Mouse (Mus musculus): ENCODE results near the gene Uqcrh. TPM values are rescaled to one million over a fixed set of nuclear protein-coding genes. Genes with fewer than 3 reads are reported as not detected.
A peak's percentile ranks its signal among the peaks of the same experiment; 100 is the strongest.

Gene Uqcrh
- polyA plus RNA-seq (2015; fragmentation: Nextera tagmentation; extraction: Ambion mirVana): 296 and 326 TPM in 2 replicates

GRCm38 (mm10) chr4:116074861-116075620 lies at the start of gene Uqcrh, which contains the start of gene Lrrc41:
TSS of gene Uqcrh (minus strand) at chr4:116075071.
TSS of gene Lrrc41 (plus strand) at chr4:116075269.
- Histone ChIP-seq H3K27ac (ENCODE audit: low read length) (peak within 1 kb of the TSS; percentile 94), H3K4me1 (ENCODE audit: control insufficient read depth, low read depth, low read length) (peaks cover 21% of the 10 kb centered on the region), H3K9me3 (replicated peaks; ENCODE audit: control insufficient read depth, low read length) (no peaks in the 10 kb centered on the region), H3K9ac (ENCODE audit: low read depth, low read length) (peak within 1 kb of the TSS; percentile 97), H3K4me3 (ENCODE audit: low read depth, low read length) (peak within 1 kb of the TSS; percentile 96), H3K4me2 (ENCODE audit: low read depth, low read length) (peak within 1 kb of the TSS; percentile 83), H3K36me3 (ENCODE audit: control insufficient read depth, insufficient read depth) (peaks cover 5% of the 10 kb centered on the region), H3K27me3 (ENCODE audit: control insufficient read depth, insufficient read depth, low read depth, low read length) (no peaks in the 10 kb centered on the region)
- under 1% methylated on average over 55 of the region's 55 CpGs for WGBS (ENCODE audit: insufficient replicate concordance)
- ATAC-seq (ENCODE audit: low read depth): peak; percentile 89

DNA sequence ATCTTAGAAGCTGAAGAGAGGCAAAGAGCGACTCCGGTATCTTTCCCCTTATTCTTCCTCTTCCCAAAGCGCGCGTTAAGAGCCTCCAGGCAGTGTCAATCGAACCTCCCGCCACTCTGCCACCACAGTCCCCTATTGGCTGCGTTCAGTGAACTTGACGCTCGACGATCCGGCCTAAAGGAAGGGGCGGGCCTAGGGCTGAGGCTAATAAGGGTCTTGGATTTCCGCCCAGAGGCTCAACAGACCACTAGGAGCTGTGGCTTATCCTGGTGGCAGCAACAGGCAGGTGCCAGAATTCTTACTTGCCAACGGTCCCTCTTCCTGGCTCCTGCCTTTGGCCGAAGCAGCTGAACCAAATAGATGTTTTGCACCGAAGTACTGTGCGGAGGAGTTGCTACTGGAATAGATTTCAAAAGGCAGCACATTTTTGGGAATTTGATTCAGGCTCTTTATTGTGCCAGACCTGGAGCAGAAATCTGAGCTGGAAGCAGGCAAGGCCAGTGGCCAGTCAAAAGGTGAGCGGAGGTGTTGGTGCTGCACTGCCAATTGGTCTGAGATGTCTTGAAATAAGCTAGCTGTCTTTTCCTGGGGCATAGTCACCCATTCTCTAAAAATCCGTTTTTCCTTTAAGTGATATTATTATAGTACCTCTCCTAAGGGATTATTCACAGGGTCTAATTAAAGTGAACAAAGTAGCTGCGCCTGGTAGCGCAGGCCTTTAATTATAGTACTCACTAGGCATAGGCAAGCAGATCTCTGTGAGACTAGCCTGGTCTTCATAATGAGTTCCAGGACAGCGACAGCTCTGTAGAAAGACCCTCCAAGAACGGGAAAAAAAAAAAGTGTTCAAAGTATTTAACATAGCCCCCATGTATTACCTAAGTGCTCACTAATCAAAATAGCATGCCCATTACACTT lies 49.0 kb upstream of the Uqcrh start, which contains the start of the genes Rad54l and Pomgnt1:
Gene Rad54l, minus strand, starts transcription at position 89 of the 918 bp plus-strand sequence.
Gene Pomgnt1, plus strand, starts transcription at position 239 of the 918 bp plus-strand sequence.
- H3K27ac ChIP-seq (ENCODE audit: low read length): peak within 1 kb of the TSS; percentile 75
- H3K27me3 ChIP-seq (ENCODE audit: control insufficient read depth, insufficient read depth, low read depth, low read length): no peaks in the 10 kb centered on the region
- peaks cover 28% of the 10 kb centered on the region for H3K4me1 ChIP-seq (ENCODE audit: control insufficient read depth, low read depth, low read length)
- peak within 1 kb of the TSS; percentile 68 for H3K4me2 ChIP-seq (ENCODE audit: low read depth, low read length)
- ATAC-seq (ENCODE audit: low read depth): peak; percentile 99
- no peaks in the 10 kb centered on the region for H3K9me3 ChIP-seq (replicated peaks; ENCODE audit: control insufficient read depth, low read length)
- H3K4me3 ChIP-seq (ENCODE audit: low read depth, low read length): peak within 1 kb of the TSS; percentile 78
- 5% methylated on average over 24 of the region's 24 CpGs for WGBS (ENCODE audit: insufficient replicate concordance)
- peak within 1 kb of the TSS; percentile 70 for H3K9ac ChIP-seq (ENCODE audit: low read depth, low read length)
- no peaks in the 10 kb centered on the region for H3K36me3 ChIP-seq (ENCODE audit: control insufficient read depth, insufficient read depth)

GRCm38 (mm10) chr4:116122762-116123161 lies 47.9 kb upstream of the Uqcrh start:
- H3K27me3 ChIP-seq (ENCODE audit: control insufficient read depth, insufficient read depth, low read depth, low read length): no peaks in the 10 kb centered on the region
- 0% methylated on average over 1 of the region's 1 CpGs for WGBS (ENCODE audit: insufficient replicate concordance)

GRCm38 (mm10) chr4:116111486-116111885 lies 36.6 kb upstream of the Uqcrh start:
- no peak overlapping the region for H3K9ac ChIP-seq (ENCODE audit: low read depth, low read length)
- H3K27me3 ChIP-seq (ENCODE audit: control insufficient read depth, insufficient read depth, low read depth, low read length): no peaks in the 10 kb centered on the region
- H3K36me3 ChIP-seq (ENCODE audit: control insufficient read depth, insufficient read depth): peaks cover 23% of the 10 kb centered on the region
- no peaks in the 10 kb centered on the region for H3K9me3 ChIP-seq (replicated peaks; ENCODE audit: control insufficient read depth, low read length)
- no peak overlapping the region for H3K27ac ChIP-seq (ENCODE audit: low read length)
- H3K4me3 ChIP-seq (ENCODE audit: low read depth, low read length): no peak overlapping the region
- 83% methylated on average over 2 of the region's 2 CpGs for WGBS (ENCODE audit: insufficient replicate concordance)
- H3K4me1 ChIP-seq (ENCODE audit: control insufficient read depth, low read depth, low read length): no peaks in the 10 kb centered on the region
- no peak overlapping the region for H3K4me2 ChIP-seq (ENCODE audit: low read depth, low read length)
- no peak for ATAC-seq (ENCODE audit: low read depth)

More at GRCm38 (mm10) chr4:116122762-116123161, 47.9 kb upstream of the Uqcrh start:
- H3K4me2 ChIP-seq (ENCODE audit: low read depth, low read length): peak overlapping the region; percentile 68
- ATAC-seq (ENCODE audit: low read depth): no peak
- peak overlapping the region; percentile 78 for H3K4me3 ChIP-seq (ENCODE audit: low read depth, low read length)
- no peaks in the 10 kb centered on the region for H3K9me3 ChIP-seq (replicated peaks; ENCODE audit: control insufficient read depth, low read length)
- peaks cover 28% of the 10 kb centered on the region for H3K4me1 ChIP-seq (ENCODE audit: control insufficient read depth, low read depth, low read length)
- H3K27ac ChIP-seq (ENCODE audit: low read length): peak overlapping the region; percentile 75
- peak overlapping the region; percentile 70 for H3K9ac ChIP-seq (ENCODE audit: low read depth, low read length)
- no peaks in the 10 kb centered on the region for H3K36me3 ChIP-seq (ENCODE audit: control insufficient read depth, insufficient read depth)

DNA sequence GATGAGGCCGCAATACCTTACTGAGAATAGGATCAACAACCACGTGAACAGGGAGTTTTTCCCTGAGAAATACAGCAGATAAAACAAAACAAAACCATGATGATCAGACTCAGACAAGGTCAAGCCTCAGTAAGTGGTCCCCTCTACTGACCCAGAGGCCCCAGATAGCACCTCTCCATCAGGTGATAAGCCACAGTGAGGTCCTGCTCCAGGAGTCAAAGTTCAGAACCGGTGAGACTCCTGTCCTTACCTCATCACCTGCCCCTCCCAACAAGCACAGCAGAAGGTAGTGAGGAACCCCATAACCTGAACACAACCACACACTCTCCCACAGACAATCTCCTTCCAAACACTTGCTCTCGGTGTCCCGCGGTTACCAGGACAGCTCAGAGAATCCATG lies 35.8 kb upstream of the Uqcrh start:
- Histone ChIP-seq H3K4me3 (ENCODE audit: low read depth, low read length) (no peak overlapping the region), H3K4me2 (ENCODE audit: low read depth, low read length) (no peak overlapping the region), H3K27me3 (ENCODE audit: control insufficient read depth, insufficient read depth, low read depth, low read length) (no peaks in the 10 kb centered on the region), H3K9me3 (replicated peaks; ENCODE audit: control insufficient read depth, low read length) (no peaks in the 10 kb centered on the region), H3K4me1 (ENCODE audit: control insufficient read depth, low read depth, low read length) (no peaks in the 10 kb centered on the region), H3K27ac (ENCODE audit: low read length) (no peak overlapping the region), H3K9ac (ENCODE audit: low read depth, low read length) (no peak overlapping the region), H3K36me3 (ENCODE audit: control insufficient read depth, insufficient read depth) (peaks cover 27% of the 10 kb centered on the region)
- no peak for ATAC-seq (ENCODE audit: low read depth)
- WGBS (ENCODE audit: insufficient replicate concordance): 86% methylated on average over 6 of the region's 6 CpGs

DNA sequence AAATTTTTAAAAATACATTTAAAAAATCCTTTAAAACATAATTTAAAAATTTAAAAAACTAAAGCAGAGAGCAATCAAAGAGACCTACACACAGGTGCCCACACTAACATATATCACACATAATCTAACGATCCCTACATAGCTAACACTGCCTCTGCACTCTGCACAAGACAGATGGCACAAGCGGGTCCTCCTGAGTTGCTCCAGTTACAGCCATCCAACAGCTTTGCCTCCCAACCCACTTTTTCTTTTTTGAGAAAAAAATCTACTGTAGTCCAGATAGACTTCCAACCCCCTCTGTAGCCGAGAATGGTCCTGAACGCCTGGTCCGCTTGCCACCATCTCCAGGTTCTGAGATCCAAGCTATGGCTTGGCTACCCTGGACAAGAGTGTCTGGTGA lies 30.4 kb upstream of the Uqcrh start:
- ATAC-seq (ENCODE audit: low read depth): no peak
- H3K4me1 ChIP-seq (ENCODE audit: control insufficient read depth, low read depth, low read length): peaks cover 15% of the 10 kb centered on the region
- H3K27ac ChIP-seq (ENCODE audit: low read length): no peak overlapping the region

DNA sequence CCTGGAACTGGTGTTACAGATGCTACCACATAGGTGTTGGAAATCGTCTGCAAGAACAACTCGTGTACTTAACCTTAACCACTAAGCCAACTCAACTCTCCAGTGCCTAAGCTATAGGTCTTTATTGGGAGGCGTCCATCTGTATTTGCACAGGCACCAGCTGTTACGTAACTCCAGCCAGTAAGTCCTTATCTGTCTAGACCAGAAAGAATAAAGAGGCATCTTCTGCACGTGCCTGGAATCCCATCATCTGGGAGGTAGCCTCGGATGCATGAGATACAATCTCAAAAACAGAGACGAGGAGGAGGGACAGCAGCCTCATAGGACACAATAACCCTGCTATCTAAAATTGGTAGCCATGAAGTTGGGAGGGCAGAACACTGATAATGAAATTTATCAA lies 26.1 kb upstream of the Uqcrh start:
- no peaks in the 10 kb centered on the region for H3K27me3 ChIP-seq (ENCODE audit: control insufficient read depth, insufficient read depth, low read depth, low read length)
- H3K4me1 ChIP-seq (ENCODE audit: control insufficient read depth, low read depth, low read length): peaks cover 15% of the 10 kb centered on the region
- H3K4me2 ChIP-seq (ENCODE audit: low read depth, low read length): no peak overlapping the region
- H3K27ac ChIP-seq (ENCODE audit: low read length): peak overlapping the region; percentile 72
- ATAC-seq (ENCODE audit: low read depth): peak; percentile 85
- H3K9ac ChIP-seq (ENCODE audit: low read depth, low read length): no peak overlapping the region
- H3K9me3 ChIP-seq (replicated peaks; ENCODE audit: control insufficient read depth, low read length): no peaks in the 10 kb centered on the region
- peaks cover 64% of the 10 kb centered on the region for H3K36me3 ChIP-seq (ENCODE audit: control insufficient read depth, insufficient read depth)
- H3K4me3 ChIP-seq (ENCODE audit: low read depth, low read length): no peak overlapping the region
- 12% methylated on average over 7 of the region's 7 CpGs for WGBS (ENCODE audit: insufficient replicate concordance)

More for the DNA sequence above, 30.4 kb upstream of the Uqcrh start:
- WGBS (ENCODE audit: insufficient replicate concordance): 84% methylated on average over 5 of the region's 5 CpGs
- Histone ChIP-seq H3K36me3 (ENCODE audit: control insufficient read depth, insufficient read depth) (peaks cover 40% of the 10 kb centered on the region), H3K9ac (ENCODE audit: low read depth, low read length) (no peak overlapping the region), H3K9me3 (replicated peaks; ENCODE audit: control insufficient read depth, low read length) (no peaks in the 10 kb centered on the region), H3K4me3 (ENCODE audit: low read depth, low read length) (no peak overlapping the region), H3K4me2 (ENCODE audit: low read depth, low read length) (no peak overlapping the region), H3K27me3 (ENCODE audit: control insufficient read depth, insufficient read depth, low read depth, low read length) (no peaks in the 10 kb centered on the region)

GRCm38 (mm10) chr4:116097211-116097610 lies 22.3 kb upstream of the Uqcrh start:
- H3K27me3 ChIP-seq (ENCODE audit: control insufficient read depth, insufficient read depth, low read depth, low read length): no peaks in the 10 kb centered on the region
- no peak overlapping the region for H3K4me3 ChIP-seq (ENCODE audit: low read depth, low read length)
- no peak overlapping the region for H3K4me2 ChIP-seq (ENCODE audit: low read depth, low read length)
- H3K27ac ChIP-seq (ENCODE audit: low read length): 0 out of 2 replicates have a peak overlapping the region, but pooled peaks have one; percentile 23
- H3K4me1 ChIP-seq (ENCODE audit: control insufficient read depth, low read depth, low read length): peaks cover 15% of the 10 kb centered on the region
- peaks cover 62% of the 10 kb centered on the region for H3K36me3 ChIP-seq (ENCODE audit: control insufficient read depth, insufficient read depth)
- H3K9me3 ChIP-seq (replicated peaks; ENCODE audit: control insufficient read depth, low read length): no peaks in the 10 kb centered on the region
- H3K9ac ChIP-seq (ENCODE audit: low read depth, low read length): no peak overlapping the region
- peak; percentile 74 for ATAC-seq (ENCODE audit: low read depth)
- 71% methylated on average over 8 of the region's 8 CpGs for WGBS (ENCODE audit: insufficient replicate concordance)

Measured in liver, embryonic 16.5 days (tissue).